Mouse (Mus musculus) kidney, adult 2 months (tissue): ENCODE measurements around the gene Atp6v0c.

Experiments
- CTCF ChIP-seq: fragments of 200-500 bp; conservative IDR thresholded peaks from 2 replicates; pipeline ENCODE4 v1.5.1; 2011; ENCODE audit warnings: low read depth, mild to moderate bottlenecking, control low read depth, low read length, moderate library complexity, mixed read lengths; ENCODE audit not compliant: insufficient read depth, insufficient read length
- POLR2A ChIP-seq: fragments of 200-500 bp; IDR thresholded peaks from one replicate; pipeline ENCODE4 v1.6.1; 2011; ENCODE audit warnings: low read depth, low read length, control low read depth

DNA sequence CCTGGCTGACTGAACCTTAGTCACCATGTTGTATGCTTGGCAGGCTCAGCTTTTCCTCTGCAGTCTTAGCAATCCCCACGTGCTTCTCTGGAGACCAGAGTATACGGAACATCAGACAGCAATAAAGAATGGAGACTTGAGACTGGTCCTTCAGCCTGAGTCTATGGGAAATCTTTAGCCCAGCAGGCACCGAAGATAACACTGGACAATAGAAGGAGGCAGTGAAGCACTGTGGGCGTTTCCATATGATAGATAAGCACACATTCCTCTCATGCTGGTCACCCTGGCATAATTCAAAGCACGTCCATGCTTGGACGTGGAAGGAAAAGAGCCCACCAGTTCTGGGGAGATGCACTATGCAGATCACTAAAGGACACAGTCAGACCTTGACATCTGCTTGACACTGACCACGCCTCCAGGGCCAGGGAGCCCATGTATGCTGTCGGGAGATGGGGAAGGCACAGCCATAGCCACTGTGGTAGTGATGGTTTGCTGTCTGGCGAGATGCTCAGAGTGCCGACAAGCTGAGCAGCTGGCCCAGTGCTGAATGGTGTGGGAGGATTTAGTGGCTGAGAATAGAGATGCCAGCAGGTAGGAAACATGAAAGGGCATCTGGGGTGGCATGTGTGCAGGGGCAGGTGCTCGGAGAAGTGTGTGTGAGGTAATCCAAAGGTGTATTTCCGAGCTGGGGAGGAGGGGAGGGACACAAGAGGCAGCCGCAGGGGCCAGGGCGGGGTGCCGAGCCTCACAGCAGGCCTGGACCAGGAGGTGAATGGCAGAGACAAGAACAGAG is 27.7 kb upstream of the Atp6v0c start:
- no peak for TF ChIP-seq CTCF
- TF ChIP-seq POLR2A = no peak
